25 mouse cellular contexts compared by ENCODE assay signal in genomic region chr5:28302671-28303070, GRCm38 (mm10). TPM values are rescaled to one million over a fixed set of nuclear protein-coding genes. Genes with fewer than 3 reads are reported as not detected.
DNase-seq lines count a peak whose midpoint lies in the region; ATAC-seq and TF ChIP-seq lines count a peak whose summit lies in the region.
"Had no signal": no experiment of that assay in that cellular context is flagged by ENCODE, and none has a peak within 500 bp of the region (broad histone marks: within the 10 kb centered on the region; RNA-seq: fewer than 3 reads in every experiment).

No protein-coding gene starts in this region.

- H3K36me3 ChIP-seq in heart, embryonic 11.5 days (ENCODE audit: control insufficient read depth, insufficient read depth, low read length): no peaks in the 10 kb centered on the region
- no peaks in the 10 kb centered on the region for H3K36me3 ChIP-seq in small intestine, adult 2 months (ENCODE audit: control insufficient read depth, insufficient read depth, low read length)
- H3K36me3 ChIP-seq in forebrain, embryonic 10.5 days (replicated peaks): no peaks in the 10 kb centered on the region
- H3K36me3 ChIP-seq: embryonic facial prominence, embryonic 10.5 days; embryonic facial prominence, embryonic 12.5 days; forebrain, embryonic 12.5 days; G1E had no signal

- no peak for TF ChIP-seq POLR2A in small intestine, adult 2 months (IDR thresholded peaks at IDR 0.05; ENCODE audit: low read depth, low read length)

- H3K9me3 ChIP-seq in heart, embryonic 11.5 days (replicated peaks; ENCODE audit: control insufficient read depth, low read length): no peaks in the 10 kb centered on the region
- H3K9me3 ChIP-seq in forebrain, embryonic 10.5 days: no peaks in the 10 kb centered on the region
- H3K9me3 ChIP-seq: embryonic facial prominence, embryonic 10.5 days; embryonic facial prominence, embryonic 12.5 days; forebrain, embryonic 12.5 days; G1E had no signal

- TF ChIP-seq CTCF in small intestine, adult 2 months (IDR thresholded peaks at IDR 0.05; ENCODE audit: extremely low read depth, insufficient read length, insufficient replicate concordance, low read depth, low read length): no peak

- H3K27me3 ChIP-seq in heart, embryonic 11.5 days (ENCODE audit: control insufficient read depth, insufficient read depth, low read length): no peaks in the 10 kb centered on the region
- H3K27me3 ChIP-seq in small intestine, adult 2 months (ENCODE audit: control insufficient read depth, insufficient read depth, low read length): no peaks in the 10 kb centered on the region
- H3K27me3 ChIP-seq in forebrain, embryonic 10.5 days (ENCODE audit: poor library complexity, severe bottlenecking): no peaks in the 10 kb centered on the region
- H3K27me3 ChIP-seq: CH12.LX; embryonic facial prominence, embryonic 12.5 days had no signal

- no peak for ATAC-seq in heart, embryonic 11.5 days (replicated peaks; ENCODE audit: insufficient number of reproducible peaks, low FRiP score, low TSS enrichment)
- ATAC-seq: activated CD4-positive, CD25-positive, alpha-beta regulatory T cell, adult 4 months; CD4-positive, CD25-positive, alpha-beta regulatory T cell, adult 4 months; forebrain, embryonic 14.5 days; forebrain, embryonic 16.5 days; Patski had no signal

- no peaks in the 10 kb centered on the region for H3K4me1 ChIP-seq in heart, embryonic 11.5 days (ENCODE audit: control insufficient read depth, insufficient read depth, low read length)
- H3K4me1 ChIP-seq in small intestine, adult 2 months (ENCODE audit: control insufficient read depth, insufficient read depth, insufficient read length, low read length): no peaks in the 10 kb centered on the region
- H3K4me1 ChIP-seq in forebrain, embryonic 10.5 days: no peaks in the 10 kb centered on the region
- H3K4me1 ChIP-seq: embryonic facial prominence, embryonic 10.5 days; embryonic facial prominence, embryonic 12.5 days; forebrain, embryonic 12.5 days had no signal

- 74% methylated on average over 1 of the region's 1 CpGs for WGBS in heart, embryonic 11.5 days (ENCODE audit: insufficient replicate concordance)
- 69% methylated on average over 1 of the region's 1 CpGs for WGBS in small intestine, adult 2 months
- 90% methylated on average over 1 of the region's 1 CpGs for WGBS in forebrain, embryonic 10.5 days

- no peak overlapping the region for H3K4me2 ChIP-seq in heart, embryonic 11.5 days
- H3K4me2 ChIP-seq: embryonic facial prominence, embryonic 12.5 days; forebrain, embryonic 12.5 days had no signal

- no peak overlapping the region for H3K4me3 ChIP-seq in heart, embryonic 11.5 days (ENCODE audit: low read depth, low read length)
- H3K4me3 ChIP-seq in small intestine, adult 2 months (ENCODE audit: low read depth, low read length): no peak overlapping the region
- H3K4me3 ChIP-seq in forebrain, embryonic 10.5 days: no peak overlapping the region
- H3K4me3 ChIP-seq: embryonic facial prominence, embryonic 10.5 days; embryonic facial prominence, embryonic 12.5 days; forebrain, embryonic 12.5 days had no signal

- peak; percentile 53 for DNase-seq in heart, adult 11 months
- peak; percentile 6 to 9 for DNase-seq in lung, adult 18-20 months
- no peak for DNase-seq in lung, postnatal 4 days
- DNase-seq in forebrain, embryonic 10.5 days (ENCODE audit: extremely low spot score, low spot score): no peak
- DNase-seq: adrenal gland, adult 8-10 months; adrenal gland, postnatal 14 days; adrenal gland, postnatal 36 days; B cell, adult 2 months; cerebellum, adult 11-12 months; cerebellum, adult 2 months; cerebellum, adult 9-10 months; cerebellum, postnatal 10 days; cerebellum, postnatal 25 days had no signal

- H3K9ac ChIP-seq in heart, embryonic 11.5 days (ENCODE audit: low read depth, low read length): no peak overlapping the region
- H3K9ac ChIP-seq: embryonic facial prominence, embryonic 12.5 days; forebrain, embryonic 12.5 days had no signal

- no peak overlapping the region for H3K27ac ChIP-seq in heart, embryonic 11.5 days (ENCODE audit: low read depth, low read length)
- peak overlapping the region; percentile 36; the same call in 1 of the 2 replicates for H3K27ac ChIP-seq in small intestine, adult 2 months (ENCODE audit: insufficient read depth, low read depth, low read length)
- no peak overlapping the region for H3K27ac ChIP-seq in forebrain, embryonic 10.5 days
- H3K27ac ChIP-seq: embryonic facial prominence, embryonic 10.5 days; embryonic facial prominence, embryonic 12.5 days; forebrain, embryonic 12.5 days had no signal

RNA-seq across cellular contexts. Expression of gene Rbm33, which starts 14.2 kb away (rescaled TPM):
- polyA plus RNA-seq in heart, embryonic 11.5 days (2014; fragmentation: Nextera tagmentation; extraction: Ambion mirVana): 12.3 and 16.1 TPM in 2 replicates
- polyA plus RNA-seq in small intestine, adult 2 months (2012; rRNA removed): 10.7 and 25.2 TPM in 2 replicates
- 14.1 and 15.2 TPM in 2 replicates for polyA plus RNA-seq in forebrain, embryonic 10.5 days (2016; fragmentation: Nextera tagmentation; extraction: Ambion mirVana)

RNA-seq across cellular contexts. Expression of gene Cnpy1, which starts 57.1 kb away (rescaled TPM):
- not detected in 2 replicates for polyA plus RNA-seq in heart, embryonic 11.5 days (2014; fragmentation: Nextera tagmentation; extraction: Ambion mirVana)
- 2.0 and 2.3 TPM in 2 replicates for polyA plus RNA-seq in small intestine, adult 2 months (2012; rRNA removed)
- 0.79 and 1.6 TPM in 2 replicates for polyA plus RNA-seq in forebrain, embryonic 10.5 days (2016; fragmentation: Nextera tagmentation; extraction: Ambion mirVana)
- polyA plus RNA-seq: activated CD4-positive, CD25-positive, alpha-beta regulatory T cell, adult 4 months; CD4-positive, CD25-positive, alpha-beta regulatory T cell, adult 4 months; G1E; Patski had no signal

Comparison
In these comparisons a context has a peak if more than half of its experiments do, and no peak if none do; other contexts are left out.
1. DNase-seq: peak in heart, adult 11 months (single experiment) and lung, adult 18-20 months (2 of 2); none in lung, postnatal 4 days (0 of 2) and forebrain, embryonic 10.5 days (single experiment).